Mouse (Mus musculus) megakaryocyte, embryonic 14.5 days (primary cell): ENCODE measurements around the gene Rnf144b.

ENCODE experiments used
- FLI1 ChIP-seq: IDR thresholded peaks from 2 replicates; pipeline ENCODE4 v1.6.1; 2012; ENCODE audit warnings: low read length, inconsistent platforms, mixed read lengths
- GATA1 ChIP-seq: IDR thresholded peaks from 3 replicates; pipeline ENCODE4 v1.6.1; 2012; ENCODE audit warnings: mixed read lengths, low read length, inconsistent platforms, borderline replicate concordance

DNA sequence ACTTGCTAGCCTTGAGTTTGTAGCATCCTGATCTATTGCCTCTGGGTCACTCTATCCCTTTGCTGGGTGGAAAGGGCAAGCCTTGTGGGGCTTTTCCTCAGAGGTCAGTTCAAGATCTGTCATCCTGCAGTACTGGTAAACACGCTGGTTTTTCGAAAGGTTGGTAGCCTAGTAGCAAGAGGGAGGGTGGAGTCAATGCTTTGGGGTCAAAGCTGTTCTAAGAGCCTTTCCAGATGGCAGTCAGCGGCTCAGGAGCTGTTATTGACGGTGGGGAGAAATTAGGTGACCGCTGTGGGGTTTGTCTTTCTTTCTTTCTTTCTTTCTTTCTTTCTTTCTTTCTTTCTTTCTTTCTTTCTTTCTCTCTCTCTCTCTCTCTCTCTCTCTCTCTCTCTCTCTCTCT is 34.4 kb downstream of the Rnf144b start:
- TF ChIP-seq GATA1 (no peak), FLI1 (no peak)
